In the genomic region with DNA sequence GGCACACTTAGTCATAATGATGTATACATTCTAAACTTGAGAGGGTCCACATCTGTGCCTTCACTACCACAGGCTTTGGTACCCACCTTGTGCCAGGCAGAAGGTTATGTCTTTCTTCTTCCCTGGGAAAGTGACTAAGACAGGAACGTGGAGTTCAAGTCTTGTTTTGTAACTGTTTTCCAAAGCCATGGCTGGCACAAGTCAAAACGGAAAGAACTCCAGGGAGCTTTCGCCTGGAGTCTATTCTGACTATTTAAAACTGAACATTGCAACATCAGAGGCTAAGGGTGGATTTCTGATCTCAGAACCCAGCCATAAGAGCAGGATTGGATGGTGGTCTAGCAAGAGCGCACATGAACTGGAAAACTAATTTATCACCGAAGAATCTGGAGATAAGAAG, we compare ENCODE assay signal across 15 mouse cellular contexts.
"Had no signal": no experiment of that assay in that cellular context is flagged by ENCODE, and none has a peak within 500 bp of the region (broad histone marks: within the 10 kb centered on the region; RNA-seq: fewer than 3 reads in every experiment).

No protein-coding gene starts in this region.

- H3K36me3 ChIP-seq: kidney, embryonic 15.5 days; midbrain, embryonic 10.5 days; neural tube, embryonic 15.5 days had no signal

- H3K9ac ChIP-seq: kidney, embryonic 15.5 days; lung, embryonic 14.5 days; neural tube, embryonic 15.5 days had no signal

- H3K4me3 ChIP-seq: kidney, embryonic 15.5 days; midbrain, embryonic 10.5 days; myocyte; neural tube, embryonic 15.5 days had no signal

- H3K27me3 ChIP-seq: kidney, embryonic 15.5 days; neural tube, embryonic 15.5 days had no signal

- DNase-seq: kidney, adult 2 months; left cerebral cortex, postnatal 4 days; lung, embryonic 14.5 days; lung, postnatal 14 days; midbrain, embryonic 14.5 days; right cerebral cortex, adult 18-20 months; right cerebral cortex, postnatal 25 days; thymus, adult 18-20 months; thymus, postnatal 14 days had no signal

- H3K27ac ChIP-seq: kidney, embryonic 15.5 days; midbrain, embryonic 10.5 days; neural tube, embryonic 15.5 days; stomach, postnatal 0 days had no signal

- H3K4me1 ChIP-seq: neural tube, embryonic 15.5 days had no signal

- H3K4me2 ChIP-seq: kidney, embryonic 15.5 days; liver, embryonic 11.5 days; lung, embryonic 14.5 days; neural tube, embryonic 15.5 days had no signal

- H3K9me3 ChIP-seq: kidney, embryonic 15.5 days; midbrain, embryonic 10.5 days; neural tube, embryonic 15.5 days had no signal
